In genomic region chr3:66515773-66516406, GRCm38 (mm10) we compare ENCODE assay signal across 16 mouse cellular contexts.
DNase-seq lines count a peak whose midpoint lies in the region; ATAC-seq lines count a peak whose summit lies in the region.
"Had no signal": no experiment of that assay in that cellular context is flagged by ENCODE, and none has a peak within 500 bp of the region (broad histone marks: within the 10 kb centered on the region; RNA-seq: fewer than 3 reads in every experiment).

No protein-coding gene starts in this region.

- peak overlapping the region; percentile 68 to 69 for H3K27ac ChIP-seq in heart, embryonic 14.5 days (replicated peaks in 1 of 2; ENCODE audit: control insufficient read depth in 1 of 2, insufficient read depth in 1 of 2, low read depth in 2 of 2, low read length in 2 of 2)
- H3K27ac ChIP-seq in limb, embryonic 12.5 days: 0 out of 2 replicates have a peak overlapping the region, but pooled peaks have one; percentile 12
- H3K27ac ChIP-seq in limb, embryonic 10.5 days: no peak overlapping the region
- peak overlapping the region; percentile 39; the same call in 1 of the 2 replicates for H3K27ac ChIP-seq in embryonic facial prominence, embryonic 14.5 days (replicated peaks; ENCODE audit: low read depth, low read length)
- H3K27ac ChIP-seq: kidney, embryonic 15.5 days; macrophage; midbrain, embryonic 12.5 days had no signal

- no peak overlapping the region for H3K4me2 ChIP-seq in heart, embryonic 14.5 days (ENCODE audit: low read length)
- no peak overlapping the region for H3K4me2 ChIP-seq in limb, embryonic 12.5 days
- 0 out of 2 replicates have a peak overlapping the region, but pooled peaks have one; percentile 0 for H3K4me2 ChIP-seq in embryonic facial prominence, embryonic 14.5 days (ENCODE audit: low read depth, low read length)
- H3K4me2 ChIP-seq: kidney, embryonic 15.5 days; liver, embryonic 11.5 days; midbrain, embryonic 12.5 days had no signal

- no peak overlapping the region for H3K9ac ChIP-seq in heart, embryonic 14.5 days (ENCODE audit: low read length)
- no peak overlapping the region for H3K9ac ChIP-seq in limb, embryonic 12.5 days (replicated peaks)
- H3K9ac ChIP-seq in embryonic facial prominence, embryonic 14.5 days (ENCODE audit: low read depth, low read length): no peak overlapping the region
- H3K9ac ChIP-seq: kidney, embryonic 15.5 days; midbrain, embryonic 12.5 days had no signal

- ATAC-seq in heart, embryonic 14.5 days (ENCODE audit: insufficient number of reproducible peaks, insufficient read depth, low FRiP score, low read depth): no peak
- ATAC-seq in limb, embryonic 12.5 days (ENCODE audit: insufficient number of reproducible peaks, insufficient read depth, low FRiP score, low TSS enrichment, low read depth): no peak
- peak; percentile 63 for ATAC-seq in embryonic facial prominence, embryonic 14.5 days (ENCODE audit: low read depth)
- ATAC-seq: inflammation-experienced regulatory T-cells, adult 6 months had no signal

- DNase-seq in heart, postnatal 14 days: no peak
- no peak for DNase-seq in limb, embryonic 10.5 days (ENCODE audit: low spot score)
- peak; percentile 51 for DNase-seq in NIH3T3 (ENCODE audit: low read depth)
- peak; percentile 85 for DNase-seq in embryonic facial prominence, embryonic 14.5 days (ENCODE audit: low spot score)
- no peak for DNase-seq in spleen, postnatal 14 days (ENCODE audit: low spot score in 2 of 2)
- no peak for DNase-seq in right cerebral cortex, postnatal 14 days
- DNase-seq: adrenal gland, postnatal 25 days; cerebellum, postnatal 10 days; embryo, embryonic 11 days had no signal

- H3K4me3 ChIP-seq in heart, embryonic 14.5 days (ENCODE audit: control insufficient read depth in 1 of 2, insufficient read depth in 1 of 2, low read depth in 1 of 2, low read length in 2 of 2): no peak overlapping the region
- no peak overlapping the region for H3K4me3 ChIP-seq in limb, embryonic 12.5 days (replicated peaks)
- H3K4me3 ChIP-seq in limb, embryonic 10.5 days: no peak overlapping the region
- H3K4me3 ChIP-seq in embryonic facial prominence, embryonic 14.5 days (ENCODE audit: low read depth, low read length): no peak overlapping the region
- H3K4me3 ChIP-seq: kidney, embryonic 15.5 days; midbrain, embryonic 12.5 days had no signal

- intact Hi-C loops in heart, postnatal 14 days (cut with DNase I): no loop called here

- H3K27me3 ChIP-seq in heart, embryonic 14.5 days (ENCODE audit: control insufficient read depth, insufficient read depth, low read length): no peaks in the 10 kb centered on the region
- no peaks in the 10 kb centered on the region for H3K27me3 ChIP-seq in limb, embryonic 12.5 days
- no peaks in the 10 kb centered on the region for H3K27me3 ChIP-seq in limb, embryonic 10.5 days (ENCODE audit: low read depth, poor library complexity, severe bottlenecking)
- H3K27me3 ChIP-seq in embryonic facial prominence, embryonic 14.5 days (replicated peaks; ENCODE audit: control insufficient read depth, insufficient read depth, low read length): no peaks in the 10 kb centered on the region
- H3K27me3 ChIP-seq: kidney, embryonic 15.5 days; midbrain, embryonic 12.5 days had no signal

- WGBS in heart, embryonic 14.5 days: 29% methylated on average over 6 of the region's 6 CpGs
- 84% methylated on average over 6 of the region's 6 CpGs for WGBS in limb, embryonic 12.5 days
- WGBS in limb, embryonic 10.5 days: 90% methylated on average over 6 of the region's 6 CpGs
- WGBS in embryonic facial prominence, embryonic 14.5 days: 42% methylated on average over 6 of the region's 6 CpGs

- no peaks in the 10 kb centered on the region for H3K36me3 ChIP-seq in heart, embryonic 14.5 days (ENCODE audit: control insufficient read depth, insufficient read depth, low read length)
- no peaks in the 10 kb centered on the region for H3K36me3 ChIP-seq in limb, embryonic 12.5 days
- no peaks in the 10 kb centered on the region for H3K36me3 ChIP-seq in limb, embryonic 10.5 days
- H3K36me3 ChIP-seq in embryonic facial prominence, embryonic 14.5 days (ENCODE audit: control insufficient read depth, insufficient read depth, low read length): no peaks in the 10 kb centered on the region
- H3K36me3 ChIP-seq: kidney, embryonic 15.5 days; midbrain, embryonic 12.5 days had no signal

- peaks cover 10 to 13% of the 10 kb centered on the region in 2 experiments for H3K4me1 ChIP-seq in heart, embryonic 14.5 days (ENCODE audit: control insufficient read depth in 2 of 2, insufficient read depth in 2 of 2, low read length in 2 of 2)
- H3K4me1 ChIP-seq in limb, embryonic 12.5 days (replicated peaks): no peaks in the 10 kb centered on the region
- H3K4me1 ChIP-seq in limb, embryonic 10.5 days: peaks cover 7% of the 10 kb centered on the region
- H3K4me1 ChIP-seq in embryonic facial prominence, embryonic 14.5 days (ENCODE audit: control insufficient read depth, insufficient read depth, low read length): peaks cover 7% of the 10 kb centered on the region; the same call in 1 of the 2 replicates
- H3K4me1 ChIP-seq: kidney, embryonic 15.5 days; midbrain, embryonic 12.5 days had no signal

- H3K9me3 ChIP-seq in heart, embryonic 14.5 days (ENCODE audit: control insufficient read depth, low read length): no peaks in the 10 kb centered on the region; the same call in 1 of the 2 replicates
- peaks cover 5% of the 10 kb centered on the region; the same call in 1 of the 2 replicates for H3K9me3 ChIP-seq in limb, embryonic 12.5 days
- no peaks in the 10 kb centered on the region for H3K9me3 ChIP-seq in limb, embryonic 10.5 days (replicated peaks)
- H3K9me3 ChIP-seq in embryonic facial prominence, embryonic 14.5 days (ENCODE audit: control insufficient read depth, low read length): no peaks in the 10 kb centered on the region
- H3K9me3 ChIP-seq: kidney, embryonic 15.5 days had no signal

Comparison
In these comparisons a context has a peak if more than half of its experiments do, and no peak if none do; other contexts are left out.
1. DNase-seq: peak in NIH3T3 (single experiment) and embryonic facial prominence, embryonic 14.5 days (single experiment); none in heart, postnatal 14 days (0 of 2), limb, embryonic 10.5 days (single experiment), spleen, postnatal 14 days (0 of 2) and right cerebral cortex, postnatal 14 days (single experiment).